Mouse (Mus musculus) frontal cortex, postnatal 14 days (tissue): ENCODE measurements around the gene Tns1.
A peak's percentile ranks its signal among the peaks of the same experiment; 100 is the strongest.

Source experiments
- DNase-seq, 2 experiments: peaks; one replicate each; pipeline ENCODE4 v3.0.0; 2022; ENCODE audit warnings: low spot score in 2 of 2

Tns1 gene

DNA sequence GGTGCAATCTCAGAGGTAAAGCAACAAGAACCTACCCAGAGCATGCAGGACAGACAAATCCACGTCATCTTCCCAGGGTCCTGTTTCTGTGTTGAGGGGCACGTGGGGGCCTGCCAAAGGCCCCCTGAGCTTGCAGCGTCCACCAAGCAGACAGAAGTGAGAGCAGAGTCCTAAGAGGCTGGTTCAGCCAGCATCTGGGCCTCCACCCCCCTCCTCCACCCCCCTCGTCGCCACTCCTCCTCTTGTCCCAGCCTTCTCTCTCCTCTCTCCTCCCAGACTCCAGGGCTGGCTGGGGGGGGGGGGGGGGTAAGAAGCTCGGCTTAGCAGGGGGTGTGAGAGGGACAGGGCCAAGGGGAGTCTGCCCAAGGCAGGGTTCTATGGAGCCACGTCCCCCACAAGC lies 33.1 kb downstream of the Tns1 start:
- DNase-seq = no peak

DNA sequence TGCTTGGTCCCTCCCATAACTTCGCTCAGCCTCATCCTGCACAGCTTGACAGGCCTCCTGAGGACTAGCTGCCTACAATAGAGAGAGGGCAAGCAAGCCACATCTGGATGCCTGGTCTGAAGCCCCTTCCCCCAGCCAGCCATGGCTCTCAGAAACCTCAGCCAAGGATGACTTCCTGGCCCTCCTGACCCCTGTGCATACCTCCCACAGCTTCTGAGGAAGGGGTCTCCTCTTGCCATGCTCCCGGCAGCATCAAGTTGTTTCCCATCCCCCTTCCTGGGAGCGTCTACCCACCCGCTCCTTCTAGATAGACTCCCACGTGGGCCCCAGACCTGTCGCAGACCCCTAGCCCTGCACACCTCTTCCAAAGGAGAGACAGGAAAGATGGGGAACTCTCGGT lies 33.9 kb downstream of the Tns1 start:
- no peak for DNase-seq

GRCm38 (mm10) chr1:74088569-74088968 lies 35.7 kb downstream of the Tns1 start:
- DNase-seq = no peak

DNA sequence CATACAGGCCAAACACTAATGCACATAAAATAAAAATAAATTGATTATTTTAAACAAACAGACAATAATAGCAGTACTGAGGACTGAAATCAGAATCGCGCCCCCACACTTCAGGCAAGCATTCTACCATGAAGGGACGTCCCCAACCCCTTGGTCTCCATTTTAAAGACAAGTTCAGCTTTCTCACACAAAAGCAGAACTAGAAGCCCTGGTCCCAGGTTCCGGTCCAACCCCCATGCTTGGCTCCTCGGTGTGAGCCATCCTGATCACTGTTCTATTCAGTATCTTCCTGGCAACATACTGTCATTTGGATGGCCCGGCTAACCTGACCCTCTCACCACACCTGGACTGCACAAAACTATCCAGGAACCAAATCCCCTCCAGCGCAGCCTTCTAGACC lies 38.7 kb downstream of the Tns1 start:
- DNase-seq = no peak

GRCm38 (mm10) chr1:74084752-74085151 lies 39.5 kb downstream of the Tns1 start:
- no peak for DNase-seq

GRCm38 (mm10) chr1:74084065-74084705 lies 40.1 kb downstream of the Tns1 start:
- DNase-seq = no peak

DNA sequence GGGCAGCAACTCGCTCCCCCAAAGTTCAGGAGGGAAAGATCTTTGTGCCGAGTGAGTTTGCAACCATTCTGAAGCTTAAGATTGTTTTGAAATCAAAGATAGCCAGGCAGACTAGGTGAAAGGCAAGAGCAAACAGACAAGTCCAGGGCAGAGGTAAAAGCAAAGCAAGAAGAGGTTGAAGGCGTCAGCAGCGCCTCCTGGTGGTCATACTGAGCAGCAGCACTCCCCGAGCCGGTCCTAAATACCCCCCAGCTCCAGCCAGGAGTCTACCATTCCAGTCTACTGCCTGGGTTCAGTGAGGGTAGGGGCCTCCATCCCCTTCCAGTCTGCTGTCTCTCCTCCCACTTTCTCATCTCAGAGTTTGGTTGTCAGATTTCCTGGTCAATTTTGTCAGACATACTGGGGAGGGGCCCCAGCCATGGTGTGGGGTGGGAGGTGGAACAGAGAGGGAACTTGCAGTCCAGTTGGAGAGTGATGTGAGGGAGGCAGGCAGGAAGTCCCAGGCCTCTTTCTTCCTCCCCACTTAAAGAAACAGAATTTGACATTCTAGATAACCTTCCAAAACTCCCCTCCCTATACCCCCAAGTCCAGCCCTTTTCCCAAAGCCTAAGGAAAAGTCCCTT lies 41.3 kb downstream of the Tns1 start:
- DNase-seq = no peak

DNA sequence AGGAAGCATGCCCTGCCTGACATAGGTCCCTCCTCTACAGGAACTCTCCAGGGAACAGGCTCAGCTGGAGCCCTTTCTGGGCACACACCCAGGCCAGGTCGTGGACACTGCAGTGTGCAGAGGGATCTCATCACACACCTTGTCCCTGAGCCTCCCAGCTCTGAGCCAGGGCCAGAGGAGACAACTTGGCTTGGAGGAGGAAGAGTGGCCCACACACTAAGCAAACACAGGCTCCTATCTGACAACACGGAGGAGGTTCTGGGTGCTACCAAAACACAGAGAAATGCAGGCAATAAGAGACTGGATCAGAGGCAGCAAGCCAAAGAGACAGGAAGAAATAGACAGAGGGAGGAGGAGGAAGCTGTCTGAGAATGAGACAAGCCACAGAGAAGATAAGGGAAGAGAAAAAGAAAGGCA lies 42.7 kb downstream of the Tns1 start:
- no peak for DNase-seq

DNA sequence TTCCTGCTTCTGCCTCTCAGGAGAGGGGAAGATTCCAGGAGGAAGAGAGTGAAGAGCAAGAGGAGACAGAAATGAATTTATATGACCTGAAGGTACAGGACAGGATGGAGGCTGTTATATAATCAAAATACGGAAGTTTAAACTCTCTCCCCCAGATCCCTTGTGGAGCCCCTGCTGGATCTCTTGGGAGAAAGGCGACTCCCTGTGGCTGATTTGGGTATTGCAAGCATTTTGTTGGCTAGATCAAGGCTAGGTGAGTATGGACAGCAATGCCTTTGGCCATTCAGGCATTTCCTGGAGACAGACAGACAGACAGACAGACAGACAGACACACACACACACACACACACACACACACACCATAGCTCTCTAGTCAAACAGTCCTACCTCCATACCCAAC lies 46.9 kb downstream of the Tns1 start:
- DNase-seq = peak; percentile 34 to 71

DNA sequence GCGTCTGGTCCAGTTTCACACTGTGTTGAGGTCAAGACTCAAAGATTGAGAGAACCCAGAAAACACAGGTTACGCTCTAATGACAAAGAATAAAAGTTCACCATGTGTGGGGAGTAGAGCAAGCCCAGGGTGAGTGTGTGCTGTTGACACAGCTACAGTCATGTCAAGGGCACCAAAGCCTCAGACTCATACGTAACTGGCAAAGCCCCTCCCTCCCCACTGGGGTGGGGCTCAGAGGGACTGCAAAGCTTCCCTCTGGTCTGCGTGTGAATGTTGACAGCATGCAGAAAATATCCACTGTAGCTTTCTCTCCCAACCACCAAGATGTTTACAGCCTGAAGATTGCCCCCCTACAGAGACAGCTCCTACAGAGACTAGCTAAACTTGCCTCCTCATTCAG lies 48.0 kb downstream of the Tns1 start:
- DNase-seq = no peak

- DNase-seq = no peak
Observed at GRCm38 (mm10) chr1:74074693-74075485, 49.4 kb downstream of the Tns1 start.

- no peak for DNase-seq
Observed at GRCm38 (mm10) chr1:74073791-74074190, 50.5 kb downstream of the Tns1 start.

- DNase-seq = no peak
Observed at GRCm38 (mm10) chr1:74070745-74071144, 53.5 kb downstream of the Tns1 start.

DNA sequence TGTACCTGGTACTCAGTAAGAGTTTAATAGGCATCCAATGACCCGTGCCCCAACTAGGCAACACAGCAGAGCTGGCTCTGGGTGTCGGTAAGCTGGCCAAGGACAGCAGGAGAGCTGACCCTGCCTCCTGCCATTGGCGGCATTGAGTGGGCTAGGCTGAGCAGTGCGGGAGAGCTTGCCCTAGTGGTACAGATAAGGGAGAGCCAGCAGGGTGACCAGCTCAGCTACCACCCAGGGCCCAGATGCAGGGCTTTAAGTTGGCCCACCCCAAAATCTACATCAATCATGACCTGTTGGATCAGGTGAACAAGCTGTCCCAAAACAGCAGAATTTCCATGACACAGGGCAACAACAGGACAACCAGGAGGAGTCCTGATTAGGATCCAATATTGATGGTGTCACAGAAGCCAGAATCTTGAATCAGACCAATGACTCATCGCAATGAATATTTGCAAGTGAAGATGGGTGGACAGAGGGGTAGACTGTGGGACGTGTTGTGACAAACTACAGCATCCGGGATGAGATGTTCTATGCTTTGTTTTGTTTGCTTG lies 54.2 kb downstream of the Tns1 start:
- no peak for DNase-seq

DNA sequence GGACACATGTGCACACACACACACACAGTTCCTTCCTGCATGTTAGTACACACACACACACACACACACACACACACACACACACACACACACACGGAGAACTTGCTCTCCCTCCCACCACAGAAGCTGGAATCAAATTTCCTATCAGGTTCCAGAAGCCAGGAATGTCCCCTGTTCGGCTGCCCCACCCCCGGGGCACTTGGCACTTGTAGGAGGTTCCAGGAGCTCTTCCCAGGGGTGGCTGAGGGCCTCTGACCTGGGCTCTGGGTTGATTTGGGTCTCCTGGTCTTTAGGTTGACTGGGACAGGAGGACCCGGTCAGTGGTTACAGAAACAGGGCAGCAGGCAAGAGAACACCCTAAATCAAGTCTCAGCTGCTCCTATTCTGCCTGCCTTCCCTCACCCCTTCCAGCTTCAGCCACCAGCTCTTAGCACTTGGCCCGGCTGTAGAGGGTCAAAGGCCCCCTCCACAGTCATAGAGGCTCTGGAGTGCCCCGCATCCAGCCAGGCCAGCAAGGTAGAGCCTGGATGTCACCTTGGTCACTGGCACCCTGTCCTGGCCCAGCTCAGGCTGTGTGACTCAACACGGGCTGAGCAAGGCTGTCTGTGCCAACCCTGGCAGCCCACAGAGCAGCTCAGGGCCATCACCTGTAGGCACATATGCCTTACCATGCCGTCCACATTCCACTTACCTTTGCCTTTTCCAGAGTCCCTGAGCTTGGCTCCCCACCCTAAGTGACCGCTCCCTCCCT lies 55.0 kb downstream of the Tns1 start:
- DNase-seq = no peak

GRCm38 (mm10) chr1:74068366-74069084 lies 55.7 kb downstream of the Tns1 start:
- DNase-seq = no peak

DNA sequence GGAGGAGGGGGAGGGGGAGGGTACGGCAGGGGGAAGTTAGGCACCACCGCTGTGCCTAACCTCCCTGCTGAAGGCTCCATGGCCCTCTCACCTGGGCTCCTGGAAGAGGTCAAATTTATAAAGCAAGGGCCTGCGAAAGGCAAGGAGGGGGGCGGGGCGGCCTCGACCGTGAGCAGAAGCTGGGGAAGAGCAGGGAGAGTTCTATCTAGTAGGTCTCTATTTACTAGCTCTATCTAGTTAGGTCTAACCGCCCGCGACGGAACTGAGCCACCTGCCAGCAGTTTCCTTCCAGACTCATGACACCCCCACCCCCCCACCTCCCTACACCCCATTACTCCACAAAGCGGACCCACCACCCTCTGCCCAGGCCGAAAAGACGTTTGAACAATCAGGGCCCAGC lies 56.4 kb downstream of the Tns1 start:
- DNase-seq = no peak

DNA sequence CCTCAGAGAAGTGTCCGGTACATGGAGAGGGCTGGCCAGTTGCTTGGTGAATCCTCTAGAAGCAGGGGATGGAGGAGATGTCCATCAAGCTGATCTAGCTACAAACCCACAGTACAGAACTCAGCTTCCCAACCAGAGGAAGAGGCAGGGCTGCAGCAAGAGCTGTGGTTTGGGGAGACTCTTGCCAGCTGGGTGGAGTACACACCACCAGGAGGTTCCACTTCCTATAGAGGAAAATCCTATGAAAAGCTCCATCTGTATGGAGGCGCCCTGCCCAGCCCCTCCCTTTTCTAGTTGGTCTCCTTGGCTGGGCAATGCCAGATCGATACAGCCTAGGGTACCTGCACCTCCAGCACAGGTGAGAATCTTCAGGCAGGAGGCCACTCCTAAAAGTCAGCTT lies 57.7 kb downstream of the Tns1 start:
- DNase-seq = no peak

- no peak for DNase-seq
Observed at GRCm38 (mm10) chr1:74066061-74066460, 58.2 kb downstream of the Tns1 start.

DNA sequence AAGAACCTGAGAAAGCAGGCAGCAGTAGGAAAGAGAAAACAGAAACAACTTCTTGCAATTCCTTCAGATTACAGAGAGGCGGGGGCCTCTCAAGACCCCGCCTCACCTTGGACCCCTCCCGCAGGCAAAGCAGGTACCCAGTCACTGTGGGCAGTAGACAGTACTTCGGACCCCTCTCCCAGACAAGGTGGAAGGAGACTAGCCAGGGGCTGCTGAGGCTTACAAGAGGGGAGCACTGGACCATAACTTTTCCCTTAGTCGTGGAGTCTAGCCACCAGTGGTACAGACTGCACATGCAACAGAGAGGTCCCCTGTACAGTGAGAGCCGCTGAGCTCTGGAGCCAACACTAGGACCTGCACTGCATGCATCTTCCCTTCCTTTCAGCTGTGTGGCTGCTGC lies 64.2 kb downstream of the Tns1 start:
- DNase-seq = no peak

DNA sequence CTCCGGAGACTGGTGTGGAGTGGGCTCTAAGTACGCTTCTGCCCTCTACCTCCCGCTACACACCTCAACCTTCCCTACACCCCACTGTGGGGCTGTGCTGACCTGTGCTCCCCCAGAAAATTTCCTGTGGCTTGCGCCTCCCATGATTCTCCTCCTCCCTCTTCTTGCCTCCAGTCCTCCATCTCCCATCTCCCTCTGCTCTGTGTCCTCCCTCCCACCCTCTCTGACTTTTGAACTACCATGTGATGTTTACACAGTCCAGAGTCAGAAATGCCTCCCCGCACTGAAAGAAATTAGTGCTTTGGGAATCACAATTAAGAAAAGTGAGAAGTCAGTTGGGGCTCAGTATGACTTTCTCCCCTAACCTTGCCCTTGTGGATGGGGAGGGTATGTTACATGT lies 64.7 kb downstream of the Tns1 start:
- no peak for DNase-seq
